Mouse (Mus musculus) bone marrow, adult 2 months (tissue): Measurements from ENCODE around the gene Nprl3. TPM values are rescaled to one million over a fixed set of nuclear protein-coding genes. Genes with fewer than 3 reads are reported as not detected.
A peak's percentile ranks its signal among the peaks of the same experiment; 100 is the strongest.
"Not testable (repeated sequence)": the region's sequence is repeated elsewhere in the genome, so short reads cannot be mapped to it uniquely, and the experiment has no call there.

Source experiments
- H3K27ac ChIP-seq: fragments of 200-500 bp; 2 replicates; pipeline ENCODE4 v1.5.1; 2012; ENCODE audit warnings: low read depth, mild to moderate bottlenecking, control low read depth, inconsistent platforms, low read length; ENCODE audit not compliant: control insufficient read depth, poor library complexity, insufficient read depth
- H3K4me1 ChIP-seq: fragments of 200-500 bp; 2 replicates; pipeline ENCODE4 v1.6.1; 2011; ENCODE audit warnings: low read length; ENCODE audit not compliant: control insufficient read depth, insufficient read depth
- H3K4me3 ChIP-seq: fragments of 200-500 bp; replicated peaks from 2 replicates; pipeline ENCODE3; 2011; ENCODE audit warnings: mild to moderate bottlenecking, low read depth, low read length, control low read depth; ENCODE audit not compliant: control insufficient read depth
- CTCF ChIP-seq: fragments of 200-500 bp; IDR thresholded peaks from 2 replicates; pipeline ENCODE4 v1.5.1; 2011; ENCODE audit warnings: low read length, control low read depth; ENCODE audit not compliant: control insufficient read depth, insufficient read depth
- POLR2A ChIP-seq: fragments of 200-500 bp; IDR thresholded peaks from 2 replicates; pipeline ENCODE4 v1.6.1; 2011; ENCODE audit warnings: low read depth, mild to moderate bottlenecking, control low read depth, low read length, borderline replicate concordance; ENCODE audit not compliant: control insufficient read depth
- WGBS: fragments of 180-500 bp; shearing (Covaris S2); methylation state at CpG from one replicate; pipeline ENCODE4 v1.1.7; 2018; 5-methylcytosine and 5-hydroxymethylcytosine counted together
- polyA plus RNA-seq: library from polyadenylated mRNA; stranded (reverse); fragments of >200 nt; gene quantifications from 2 replicates; pipeline ENCODE4 v1.2.4, GENCODE M21; 2011; ENCODE audit warnings: low replicate concordance; ENCODE audit not compliant: missing spikeins, insufficient read depth, insufficient read length

Nprl3 gene
- polyA plus RNA-seq, 1 experiment, result 75.3 TPM

DNA sequence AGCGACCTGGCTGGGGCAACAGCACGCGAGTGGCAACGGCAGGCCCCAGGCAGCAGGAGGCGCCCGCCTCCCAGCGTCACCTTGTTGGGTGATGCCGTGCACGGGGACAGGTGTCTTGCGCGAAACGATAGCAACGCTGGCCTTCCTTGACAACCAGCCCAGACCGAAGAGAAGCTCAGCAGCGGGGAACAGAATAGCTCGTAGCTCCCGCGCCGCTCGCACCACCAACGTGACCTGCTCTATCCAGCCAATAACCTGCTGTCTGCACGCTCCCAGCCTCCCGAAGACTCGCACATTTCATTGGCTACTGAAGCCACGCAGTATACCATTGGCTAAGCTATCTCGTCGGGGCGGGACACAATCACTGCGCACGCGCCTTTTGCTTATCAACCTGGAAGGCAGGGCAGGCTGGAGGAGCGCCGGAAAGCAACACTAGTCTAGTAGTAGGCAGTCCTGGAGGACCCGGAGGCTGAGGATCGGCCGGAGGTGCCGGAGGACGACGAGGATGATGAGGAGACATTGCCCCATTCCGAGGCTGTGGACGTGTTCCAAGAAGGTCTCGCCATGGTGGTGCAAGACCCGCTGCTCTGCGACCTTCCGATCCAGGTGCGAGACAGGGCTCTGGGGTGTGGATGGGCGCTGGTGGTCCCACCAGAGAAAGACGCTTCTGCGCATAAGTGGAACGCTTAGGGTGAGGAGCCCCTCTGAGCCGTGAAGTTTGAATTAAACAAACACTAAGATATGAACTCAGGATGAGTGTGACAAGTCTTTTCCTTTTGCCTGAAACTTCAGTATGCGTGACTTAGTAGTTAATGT is 62.2 kb downstream of the Nprl3 start, which contains the start of gene Snrnp25:
Gene Snrnp25, plus strand, starts transcription at position 358 of the 816 bp plus-strand sequence.
- H3K27ac ChIP-seq, result peak within 1 kb of the TSS; percentile 49
- H3K4me3 ChIP-seq, result peak within 1 kb of the TSS; percentile 91
- no peaks in the 10 kb centered on the region; the same call in 1 of the 2 replicates for H3K4me1 ChIP-seq
- TF ChIP-seq POLR2A (peak; percentile 72; the same call in 1 of the 2 replicates), CTCF (peak; percentile 29; the same call in 1 of the 2 replicates)
- WGBS, result under 1% methylated on average over 52 of the region's 52 CpGs

DNA sequence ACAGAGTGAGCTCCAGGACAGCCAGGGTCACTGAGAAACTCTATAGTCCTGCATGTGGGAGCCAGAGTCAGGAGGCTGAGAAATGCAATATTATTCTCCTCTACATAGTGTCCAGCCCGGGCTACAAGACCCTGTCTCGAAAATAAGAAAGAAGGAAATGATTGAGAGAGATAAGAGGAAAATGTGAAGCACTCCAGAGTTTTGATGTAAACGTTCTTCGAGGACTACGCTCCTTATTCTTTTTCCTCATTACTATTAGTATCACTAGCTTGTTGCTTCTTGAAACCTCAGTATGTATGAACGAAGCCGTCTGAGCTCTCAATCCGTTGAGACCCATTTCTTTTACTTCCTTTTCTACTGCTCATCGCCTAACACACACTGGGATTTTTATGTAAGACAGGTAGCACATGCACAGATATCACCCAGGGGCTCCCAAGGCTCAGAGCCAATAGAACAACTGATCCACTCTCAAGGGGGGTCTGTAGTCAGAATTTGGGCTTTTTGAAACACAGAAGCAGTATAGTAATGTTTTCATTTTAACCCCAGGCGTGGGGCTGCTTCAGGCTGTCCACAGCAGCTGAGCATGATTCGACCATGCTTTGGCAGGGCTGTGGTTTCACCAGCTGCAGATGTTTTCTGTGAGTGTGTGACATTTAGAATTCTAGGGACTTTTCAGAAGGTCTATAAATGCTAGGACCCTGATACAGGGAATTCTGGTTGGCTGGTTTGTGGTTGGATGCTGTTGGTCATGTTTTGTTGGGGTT is 65.4 kb downstream of the Nprl3 start:
- Histone ChIP-seq H3K4me3 (no peak overlapping the region), H3K4me1 (no peaks in the 10 kb centered on the region; the same call in 1 of the 2 replicates), H3K27ac (no peak overlapping the region)
- no peak for TF ChIP-seq POLR2A
- TF ChIP-seq CTCF, result no peak
- 58% methylated on average over 11 of the region's 11 CpGs for WGBS

DNA sequence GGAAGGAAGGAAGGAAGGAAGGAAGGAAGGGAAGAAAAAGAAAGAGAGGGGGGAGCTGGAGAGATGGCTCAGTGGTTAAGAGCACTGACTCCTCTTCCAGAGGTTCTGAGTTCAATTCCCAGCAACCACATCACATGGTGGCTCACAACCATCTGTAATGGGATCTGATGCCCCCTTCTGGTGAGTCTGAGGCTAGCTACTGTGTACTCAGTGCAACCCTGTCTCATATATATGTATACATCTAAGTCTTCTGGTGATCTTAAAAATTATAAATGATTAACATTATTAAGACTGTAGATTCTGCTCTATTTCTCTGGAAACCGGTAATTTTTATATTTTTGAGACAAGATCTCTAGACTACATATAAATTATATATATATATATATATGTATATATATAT is 66.5 kb downstream of the Nprl3 start:
- 66% methylated on average over 1 of the region's 1 CpGs for WGBS
- not testable (repeated sequence) for H3K27ac ChIP-seq, H3K4me1 ChIP-seq, H3K4me3 ChIP-seq

DNA sequence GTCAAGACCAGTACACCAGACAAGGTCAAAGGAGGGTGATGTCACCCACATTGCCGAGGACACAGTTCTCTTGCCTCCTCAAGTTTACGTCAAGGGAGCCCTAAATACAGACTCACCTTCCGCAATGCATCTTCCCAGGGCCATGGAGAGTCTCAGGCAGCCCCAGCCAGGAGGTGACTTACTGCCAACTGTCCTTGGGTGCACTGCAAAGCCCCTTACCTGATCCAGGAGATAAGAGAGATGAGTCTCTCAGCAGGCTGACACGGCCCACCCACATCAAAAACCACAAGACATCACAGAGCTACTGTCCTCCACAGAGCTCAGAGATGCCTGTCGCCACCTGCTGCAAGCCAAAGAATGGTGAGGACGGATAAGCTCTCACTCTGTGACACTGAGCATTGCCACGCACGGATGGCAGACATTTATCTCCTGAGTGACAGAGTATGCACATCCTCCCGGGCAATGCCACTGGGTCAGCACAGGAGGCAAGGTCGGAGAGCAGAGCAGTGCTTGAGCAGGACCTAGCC is 67.4 kb downstream of the Nprl3 start, which contains the start of gene Il9r:
Gene Il9r, minus strand, starts transcription at position 205 of the 527 bp plus-strand sequence.
- H3K4me3 ChIP-seq, result no peak within 1 kb of the TSS
- no peak within 1 kb of the TSS for H3K27ac ChIP-seq
- no peaks in the 10 kb centered on the region; the same call in 1 of the 2 replicates for H3K4me1 ChIP-seq
- 53% methylated on average over 10 of the region's 10 CpGs for WGBS
- TF ChIP-seq POLR2A (no peak), CTCF (no peak; the same call in 1 of the 2 replicates)

DNA sequence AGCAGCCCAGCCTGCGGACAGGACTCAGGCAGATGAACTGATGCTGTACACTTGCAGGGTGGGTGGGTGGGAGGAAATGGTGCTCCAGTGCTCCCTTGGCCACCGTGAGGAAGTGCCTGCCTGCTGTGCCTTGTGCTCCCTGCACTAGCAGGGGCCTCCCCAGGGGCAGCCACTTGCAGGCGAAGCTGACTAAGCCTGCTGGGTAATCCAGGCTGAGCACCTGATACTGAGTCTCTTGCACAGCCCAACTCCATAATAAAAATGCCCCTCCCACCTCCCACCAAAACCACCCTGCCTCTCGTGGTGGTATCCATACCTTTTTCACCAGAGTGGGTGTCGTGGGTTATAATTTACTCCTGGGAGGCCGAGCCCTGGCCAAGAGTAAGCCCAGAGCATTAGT is 68.3 kb downstream of the Nprl3 start:
- no peak overlapping the region for H3K4me3 ChIP-seq
- no peak overlapping the region for H3K27ac ChIP-seq
- TF ChIP-seq POLR2A, result no peak
- TF ChIP-seq CTCF, result no peak
- 35% methylated on average over 6 of the region's 6 CpGs for WGBS
- no peaks in the 10 kb centered on the region for H3K4me1 ChIP-seq

DNA sequence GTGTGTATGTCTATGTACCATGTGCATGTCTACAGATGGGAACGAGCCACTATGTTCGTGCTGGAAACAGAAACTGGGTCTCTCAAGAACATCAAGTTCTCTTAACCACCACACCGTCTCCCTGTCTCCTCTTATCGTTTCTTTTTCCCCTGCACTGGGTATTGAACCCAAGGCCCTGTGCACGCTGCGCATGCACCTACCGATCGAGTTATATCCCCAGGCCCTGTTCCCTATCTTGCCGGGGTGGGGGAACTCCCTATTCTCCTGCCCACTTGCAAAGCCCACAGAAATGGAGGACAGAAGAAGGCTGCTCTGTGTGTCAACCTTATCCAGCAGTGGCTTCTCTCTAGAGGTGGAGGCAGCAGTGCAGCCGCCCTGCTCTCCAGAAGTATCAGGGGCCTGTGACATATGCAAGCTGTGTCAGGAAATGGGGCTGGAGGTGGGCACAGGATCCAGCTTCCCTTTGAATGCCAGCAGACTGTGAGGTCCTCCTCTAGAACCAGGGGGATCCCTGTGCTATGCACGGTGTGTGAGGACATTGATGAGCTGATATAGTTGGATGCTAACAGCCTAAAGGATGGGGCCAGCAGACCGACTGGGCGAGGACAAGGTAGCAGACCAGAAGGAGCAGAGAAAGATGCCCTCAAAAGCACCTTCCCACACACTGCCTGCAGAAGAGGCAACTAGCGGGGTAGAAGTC is 69.1 kb downstream of the Nprl3 start:
- TF ChIP-seq CTCF, result no peak
- TF ChIP-seq POLR2A, result no peak
- Histone ChIP-seq H3K27ac (no peak overlapping the region), H3K4me3 (no peak overlapping the region), H3K4me1 (no peaks in the 10 kb centered on the region)
- WGBS, result 56% methylated on average over 14 of the region's 14 CpGs

DNA sequence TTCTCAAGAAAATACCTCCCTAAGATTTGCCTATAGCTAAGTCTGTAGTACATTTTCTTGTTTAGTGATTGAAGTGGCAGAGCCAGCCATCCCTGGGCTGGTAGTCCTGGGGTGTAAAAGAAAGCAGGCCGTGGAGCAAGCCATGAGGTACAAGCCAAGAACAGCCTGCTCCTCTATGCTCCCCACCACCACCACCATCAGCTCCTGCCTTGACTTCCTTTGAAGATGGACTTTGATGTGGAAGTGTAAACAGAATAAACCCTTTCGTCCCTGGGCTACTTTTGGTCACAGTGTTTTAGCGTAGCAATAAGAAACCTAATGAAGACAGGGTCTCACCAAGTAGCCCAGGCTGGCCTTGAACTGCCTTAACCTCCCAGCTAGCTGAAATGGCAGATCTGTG is 69.7 kb downstream of the Nprl3 start:
- Histone ChIP-seq H3K4me1 (no peaks in the 10 kb centered on the region), H3K4me3 (no peak overlapping the region), H3K27ac (no peak overlapping the region)
- TF ChIP-seq POLR2A (no peak), CTCF (no peak)
- WGBS, result 72% methylated on average over 3 of the region's 3 CpGs
